17 mouse cellular contexts compared by ENCODE assay signal in the genomic region with DNA sequence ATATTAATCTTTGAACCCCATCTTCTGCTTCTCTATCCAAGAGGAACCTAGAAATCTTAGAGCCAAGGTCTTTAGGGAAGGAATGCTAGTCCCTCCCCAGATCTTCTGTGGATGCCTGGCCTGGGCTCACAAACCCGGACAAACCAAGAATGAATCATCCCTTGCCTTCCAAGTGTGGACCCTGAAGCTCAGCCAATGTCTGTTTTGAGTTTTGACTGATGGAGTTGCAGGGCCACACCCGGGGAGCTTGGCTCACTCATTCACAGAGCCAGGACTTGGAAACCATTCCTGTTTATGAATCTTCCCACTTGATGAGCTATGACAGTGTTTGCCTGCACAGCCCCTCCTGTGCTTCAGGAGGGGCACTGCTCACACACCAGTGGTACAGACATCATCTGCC.
DNase-seq lines count a peak whose midpoint lies in the region; ATAC-seq and TF ChIP-seq lines count a peak whose summit lies in the region.
"Had no signal": no experiment of that assay in that cellular context is flagged by ENCODE, and none has a peak within 500 bp of the region (broad histone marks: within the 10 kb centered on the region; RNA-seq: fewer than 3 reads in every experiment).

No protein-coding gene starts in this region.

- H3K4me2 ChIP-seq in lung, postnatal 0 days (replicated peaks; ENCODE audit: low read depth, low read length): no peak overlapping the region
- no peak overlapping the region for H3K4me2 ChIP-seq in embryonic facial prominence, embryonic 15.5 days (replicated peaks)
- H3K4me2 ChIP-seq: kidney, embryonic 15.5 days; midbrain, embryonic 12.5 days had no signal

- H3K27ac ChIP-seq in gastrocnemius, adult 2 months: no peak overlapping the region
- H3K27ac ChIP-seq in lung, postnatal 0 days (ENCODE audit: low read length): no peak overlapping the region
- H3K27ac ChIP-seq in embryonic facial prominence, embryonic 15.5 days (replicated peaks): no peak overlapping the region
- H3K27ac ChIP-seq: heart, adult 2 months; kidney, embryonic 15.5 days; midbrain, embryonic 12.5 days had no signal

- no peak for TF ChIP-seq EP300 in lung, postnatal 0 days (IDR thresholded peaks at IDR 0.05)

- intact Hi-C loops in gastrocnemius, adult 2 months (cut with DNase I): no loop called here

- TF ChIP-seq CTCF in gastrocnemius, adult 2 months (IDR thresholded peaks at IDR 0.05): no peak
- TF ChIP-seq CTCF in lung, postnatal 0 days (IDR thresholded peaks at IDR 0.05): no peak

- no peaks in the 10 kb centered on the region for H3K27me3 ChIP-seq in lung, postnatal 0 days (replicated peaks; ENCODE audit: insufficient read depth, low read length)
- no peaks in the 10 kb centered on the region for H3K27me3 ChIP-seq in embryonic facial prominence, embryonic 15.5 days
- H3K27me3 ChIP-seq: kidney, embryonic 15.5 days; midbrain, embryonic 12.5 days had no signal

- no peaks in the 10 kb centered on the region for H3K36me3 ChIP-seq in lung, postnatal 0 days (ENCODE audit: insufficient read depth, low read length)
- H3K36me3 ChIP-seq in embryonic facial prominence, embryonic 15.5 days: no peaks in the 10 kb centered on the region
- H3K36me3 ChIP-seq: kidney, embryonic 15.5 days; midbrain, embryonic 12.5 days had no signal

- no peaks in the 10 kb centered on the region for H3K9me3 ChIP-seq in lung, postnatal 0 days (ENCODE audit: low read length)
- no peaks in the 10 kb centered on the region for H3K9me3 ChIP-seq in embryonic facial prominence, embryonic 15.5 days (replicated peaks)
- H3K9me3 ChIP-seq: kidney, embryonic 15.5 days; midbrain, embryonic 12.5 days had no signal

- ATAC-seq in lung, postnatal 0 days: no peak
- ATAC-seq in embryonic facial prominence, embryonic 15.5 days (ENCODE audit: insufficient number of reproducible peaks, low FRiP score, low TSS enrichment, low read depth): peak; percentile 35
- ATAC-seq: inflammation-experienced regulatory T-cells, adult 6 months had no signal

- WGBS in lung, postnatal 0 days: 40% methylated on average over 2 of the region's 2 CpGs
- 27% methylated on average over 2 of the region's 2 CpGs for WGBS in embryonic facial prominence, embryonic 15.5 days

- H3K9ac ChIP-seq in lung, postnatal 0 days (replicated peaks; ENCODE audit: low read depth): no peak overlapping the region
- H3K9ac ChIP-seq in embryonic facial prominence, embryonic 15.5 days: no peak overlapping the region
- H3K9ac ChIP-seq: kidney, embryonic 15.5 days; midbrain, embryonic 12.5 days had no signal

- H3K4me3 ChIP-seq in gastrocnemius, adult 2 months: no peak overlapping the region
- H3K4me3 ChIP-seq in lung, postnatal 0 days (ENCODE audit: low read depth, low read length): no peak overlapping the region
- H3K4me3 ChIP-seq in embryonic facial prominence, embryonic 15.5 days (replicated peaks): no peak overlapping the region
- H3K4me3 ChIP-seq: heart, adult 2 months; kidney, embryonic 15.5 days; midbrain, embryonic 12.5 days; myocyte had no signal

- no peaks in the 10 kb centered on the region for H3K4me1 ChIP-seq in lung, postnatal 0 days (ENCODE audit: insufficient read depth, low read depth, low read length)
- peaks cover 31% of the 10 kb centered on the region for H3K4me1 ChIP-seq in embryonic facial prominence, embryonic 15.5 days
- H3K4me1 ChIP-seq: midbrain, embryonic 12.5 days had no signal

- DNase-seq in gastrocnemius, adult 2 months: peak; percentile 55
- no peak for DNase-seq in gastrocnemius, postnatal 10 days
- peak; percentile 10 for DNase-seq in lung, postnatal 14 days
- no peak for DNase-seq in lung, postnatal 0 days (ENCODE audit: low spot score)
- DNase-seq in lung, postnatal 36 days: peak; percentile 7
- DNase-seq in natural killer cell, adult 2 months (ENCODE audit: low spot score in 2 of 2): no peak
- no peak for DNase-seq in kidney, postnatal 36 days
- DNase-seq: adrenal gland, postnatal 14 days; cerebellum, adult 9-10 months; liver; thymus, postnatal 4 days had no signal

Comparison
In these comparisons a context has a peak if more than half of its experiments do, and no peak if none do; other contexts are left out.
1. DNase-seq: peak in gastrocnemius, adult 2 months (single experiment), lung, postnatal 14 days (single experiment) and lung, postnatal 36 days (single experiment); none in gastrocnemius, postnatal 10 days (single experiment), lung, postnatal 0 days (single experiment), natural killer cell, adult 2 months (0 of 2) and kidney, postnatal 36 days (0 of 2).